Mouse (Mus musculus) urinary bladder, adult 2 months (tissue): Measurements from ENCODE around the gene Gm20388. TPM values are rescaled to one million over a fixed set of nuclear protein-coding genes. Genes with fewer than 3 reads are reported as not detected.
"Not testable (repeated sequence)": the region's sequence is repeated elsewhere in the genome, so short reads cannot be mapped to it uniquely, and the experiment has no call there.

Experiments
- DNase-seq: peaks from one replicate; pipeline ENCODE4 v3.0.0; 2022; ENCODE audit warnings: low spot score
- polyA plus RNA-seq: library from polyadenylated mRNA; depleted of rRNA; stranded (reverse); fragments of >200 nt; gene quantifications from 2 replicates; pipeline ENCODE4 v1.2.3, GENCODE M21; 2012

Gm20388 gene
- polyA plus RNA-seq, 1 experiment = 50.2 TPM

DNA sequence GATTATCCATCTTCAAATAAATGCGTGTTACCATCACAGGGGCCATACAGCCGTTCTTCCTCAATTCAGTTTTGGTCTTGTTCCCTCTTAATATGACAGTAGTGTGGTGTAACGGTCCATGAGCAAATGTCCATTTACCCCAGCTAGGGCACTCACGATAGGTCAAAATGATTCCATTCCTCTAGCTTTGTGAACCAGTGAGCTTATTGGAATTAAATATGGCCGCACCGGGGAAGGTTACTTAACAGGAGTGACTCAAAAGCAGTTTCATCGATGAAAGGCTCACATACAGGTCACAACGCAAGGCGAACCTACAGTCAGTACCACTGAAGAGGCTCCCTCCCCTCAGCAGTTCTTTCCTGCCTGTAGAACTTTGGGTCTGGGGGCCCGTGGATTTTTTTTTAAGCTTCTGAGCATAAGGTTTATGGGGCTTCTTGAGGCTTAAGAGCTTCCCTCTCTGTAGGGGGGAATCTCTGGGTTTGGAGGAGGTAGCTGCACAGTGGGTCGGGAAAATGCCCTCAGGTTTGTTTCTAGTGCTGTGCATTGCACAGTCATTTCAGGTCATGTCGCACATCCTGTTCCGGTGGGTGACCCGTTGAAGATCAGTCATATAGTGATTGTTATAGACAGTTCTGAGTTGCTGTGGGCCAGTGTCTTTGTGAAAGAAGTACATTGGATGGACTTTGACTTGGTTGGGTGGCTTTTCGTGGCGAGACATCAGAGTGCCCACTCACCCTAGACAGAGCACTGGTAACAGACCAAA lies 3568.0 kb downstream of the Gm20388 start:
- no peak for DNase-seq

DNA sequence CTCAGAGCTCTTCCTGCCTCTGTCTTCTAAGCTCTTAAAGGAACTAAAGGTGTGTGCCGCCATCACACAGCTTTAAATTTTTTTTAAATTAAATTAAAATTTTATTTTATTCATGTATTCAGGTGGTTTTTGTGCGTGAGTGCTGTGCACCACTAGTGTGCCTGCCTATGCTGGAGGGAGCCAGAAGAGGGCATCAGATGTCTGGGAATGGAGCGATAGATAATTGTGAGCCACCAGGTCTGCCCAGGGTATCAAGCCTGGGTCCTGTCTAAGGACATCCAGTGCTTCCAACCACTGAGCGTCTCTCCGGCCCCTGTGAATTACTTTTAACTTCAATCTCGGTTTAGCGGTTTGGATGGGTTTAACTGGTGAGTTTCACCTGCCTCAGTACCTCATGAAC lies 3572.0 kb downstream of the Gm20388 start:
- no peak for DNase-seq

DNA sequence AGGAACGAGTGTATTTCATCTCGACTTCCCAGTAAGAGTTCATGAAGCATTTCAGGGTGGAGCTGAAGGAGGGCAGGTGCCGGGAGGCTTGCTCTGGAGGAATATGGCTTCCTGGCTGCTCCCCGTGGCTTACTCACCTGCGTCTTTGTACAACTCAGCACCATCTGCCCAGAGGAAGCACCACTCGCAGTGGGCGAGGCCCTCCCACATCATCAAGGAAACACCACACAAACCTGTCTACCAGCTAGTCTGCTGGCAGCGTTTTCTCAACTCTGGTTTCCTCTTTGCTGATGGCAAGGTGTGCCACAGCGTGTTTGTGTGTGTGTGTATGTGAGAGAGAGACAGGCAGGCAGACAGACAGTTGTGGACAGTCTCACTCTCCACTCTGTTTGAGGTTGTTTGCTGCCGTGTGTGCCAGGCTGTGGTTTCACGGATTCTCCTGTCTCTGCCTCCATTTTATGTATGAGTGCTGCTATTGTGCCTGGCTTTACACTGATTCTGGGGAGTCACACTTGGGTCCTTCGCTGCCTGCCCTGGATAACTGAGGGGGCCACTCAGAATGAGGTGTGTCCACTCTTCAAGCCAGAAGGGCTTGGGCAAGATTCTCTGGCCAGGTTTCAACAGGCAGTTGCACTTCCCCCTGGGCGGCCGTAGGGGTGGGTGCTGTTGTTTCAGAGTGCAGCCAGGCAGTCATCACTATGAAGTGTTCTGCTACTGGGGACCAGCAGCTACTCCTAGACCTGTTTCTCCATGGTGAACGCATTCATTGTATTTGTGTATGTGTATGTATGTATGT lies 3580.8 kb downstream of the Gm20388 start:
- DNase-seq = no peak

DNA sequence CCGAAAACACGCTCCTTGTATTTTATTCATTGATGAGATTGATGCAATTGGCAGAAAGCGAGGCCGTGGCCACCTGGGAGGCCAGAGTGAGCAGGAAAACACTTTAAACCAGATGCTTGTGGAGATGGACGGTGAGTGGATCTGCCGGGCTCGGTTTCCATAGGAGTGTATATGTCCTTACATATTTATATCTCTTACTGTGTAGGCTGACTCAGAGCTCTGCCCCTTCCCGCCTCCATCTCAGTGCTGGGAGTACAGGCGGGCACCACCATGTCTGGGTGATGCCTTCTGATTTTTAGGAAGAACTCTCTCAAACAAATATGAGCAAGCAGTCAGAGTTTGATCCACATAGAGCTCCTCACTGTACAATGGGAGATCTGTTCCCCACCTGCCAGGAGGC lies 3582.3 kb downstream of the Gm20388 start:
- DNase-seq = no peak

DNA sequence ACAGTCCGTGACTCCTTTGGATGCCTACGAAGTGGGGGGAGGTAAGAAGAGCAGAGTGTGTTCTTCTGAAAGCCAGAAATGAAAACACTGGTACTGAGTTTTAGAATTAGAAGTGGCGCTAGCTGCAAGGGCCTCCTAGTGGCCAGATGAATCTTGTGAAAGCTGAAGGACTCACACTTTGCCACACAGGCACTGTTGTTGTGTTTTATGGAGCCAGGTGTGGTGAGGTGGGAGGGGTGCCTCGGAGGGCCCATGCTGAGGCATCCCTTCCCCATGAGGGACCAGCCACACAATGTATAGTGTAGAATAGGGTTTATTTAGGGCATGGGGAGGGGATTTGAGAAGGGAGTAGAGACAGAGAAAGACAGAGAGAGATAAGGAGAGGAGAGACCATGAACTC lies 3587.1 kb downstream of the Gm20388 start:
- no peak for DNase-seq

DNA sequence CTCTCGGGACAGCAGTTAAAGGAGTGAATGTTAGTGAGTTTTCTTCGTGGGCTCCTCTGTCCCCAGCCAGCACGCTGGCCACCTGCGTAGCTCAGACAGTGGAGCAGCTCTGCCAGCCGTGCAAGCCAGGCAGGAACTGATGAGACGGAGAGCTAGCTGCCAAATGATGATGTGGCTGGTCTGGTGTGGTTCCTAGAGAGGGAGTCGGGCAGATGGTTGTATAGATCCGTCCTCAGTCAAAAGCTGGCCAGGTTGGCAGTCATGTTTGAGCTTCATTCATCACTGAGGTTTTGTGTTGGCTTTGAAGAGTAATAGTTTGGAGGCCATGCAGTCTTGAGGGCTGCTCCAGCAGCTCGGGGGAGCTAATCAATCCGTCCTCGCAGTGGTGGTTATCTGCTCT lies 3588.3 kb downstream of the Gm20388 start:
- DNase-seq = no peak

DNA sequence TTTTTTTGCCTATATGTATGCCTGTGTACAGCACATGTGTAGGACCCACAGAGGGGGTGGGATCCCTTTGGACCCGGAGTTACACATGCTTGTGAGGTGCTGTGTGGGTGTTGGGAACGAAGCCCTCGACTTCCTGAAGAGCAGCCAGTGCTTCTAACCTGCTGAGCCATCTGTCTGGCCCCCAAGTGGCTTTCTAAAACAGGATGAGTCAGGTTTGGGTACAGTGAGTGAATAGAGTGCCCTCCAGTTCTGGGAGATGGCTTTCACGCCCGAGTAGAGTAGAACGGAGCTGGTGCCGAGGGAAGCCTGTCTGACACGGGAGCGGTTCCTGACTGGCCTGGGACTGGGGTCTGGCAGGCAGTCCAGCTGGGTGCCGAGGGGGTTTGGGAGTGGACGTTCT lies 3588.9 kb downstream of the Gm20388 start:
- DNase-seq = no peak

DNA sequence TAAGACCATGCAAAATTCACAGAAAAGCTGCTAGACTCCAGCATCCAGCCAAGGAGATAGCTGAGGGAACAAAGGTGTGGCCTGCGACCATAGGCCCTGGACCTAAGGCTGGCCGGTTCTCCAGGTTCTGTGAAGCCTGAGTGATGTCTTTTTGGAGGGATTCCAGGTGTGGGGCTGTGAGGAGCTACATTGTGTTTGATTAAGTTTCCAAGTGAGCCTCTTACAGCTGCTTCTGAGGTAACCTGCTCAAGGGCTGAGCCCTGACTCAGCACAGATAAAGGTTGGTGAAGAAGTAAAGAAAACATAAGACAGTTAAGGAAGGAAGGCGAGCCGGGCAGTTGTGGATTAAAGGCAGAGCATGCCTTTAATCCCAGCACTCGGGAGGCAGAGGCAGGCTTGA lies 3591.6 kb downstream of the Gm20388 start:
- DNase-seq = no peak

DNA sequence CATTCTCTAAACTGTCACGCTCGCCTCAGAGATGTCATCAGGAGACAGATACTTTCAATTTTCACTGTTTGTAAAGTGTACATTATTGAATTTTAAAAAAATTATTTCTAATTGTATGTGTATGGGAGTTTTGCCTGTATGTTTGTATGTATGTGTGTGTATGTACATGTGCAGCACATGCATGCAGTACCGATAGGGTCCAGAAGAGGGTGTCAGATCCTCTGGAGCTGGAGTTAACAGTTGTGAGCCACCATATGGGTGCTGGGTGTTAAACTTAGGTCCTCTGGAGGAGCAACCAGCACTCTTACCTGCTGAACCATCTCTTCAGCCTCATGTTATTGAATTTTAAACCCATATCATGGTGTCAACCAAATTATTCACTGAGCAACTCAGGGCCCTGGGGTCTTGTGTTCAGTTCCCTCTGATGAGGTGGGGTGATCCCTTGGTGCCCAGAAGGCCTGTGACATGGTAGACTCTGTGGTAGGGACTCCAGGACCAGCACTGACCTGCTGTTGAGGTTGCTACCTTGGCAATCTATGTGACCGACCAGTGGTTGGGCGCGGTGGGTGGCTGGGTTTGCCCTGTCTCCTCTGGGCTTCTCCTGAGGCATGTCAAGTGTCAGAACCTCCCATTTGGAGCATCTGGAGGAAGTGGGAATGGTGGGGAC lies 3593.3 kb downstream of the Gm20388 start:
- no peak for DNase-seq

DNA sequence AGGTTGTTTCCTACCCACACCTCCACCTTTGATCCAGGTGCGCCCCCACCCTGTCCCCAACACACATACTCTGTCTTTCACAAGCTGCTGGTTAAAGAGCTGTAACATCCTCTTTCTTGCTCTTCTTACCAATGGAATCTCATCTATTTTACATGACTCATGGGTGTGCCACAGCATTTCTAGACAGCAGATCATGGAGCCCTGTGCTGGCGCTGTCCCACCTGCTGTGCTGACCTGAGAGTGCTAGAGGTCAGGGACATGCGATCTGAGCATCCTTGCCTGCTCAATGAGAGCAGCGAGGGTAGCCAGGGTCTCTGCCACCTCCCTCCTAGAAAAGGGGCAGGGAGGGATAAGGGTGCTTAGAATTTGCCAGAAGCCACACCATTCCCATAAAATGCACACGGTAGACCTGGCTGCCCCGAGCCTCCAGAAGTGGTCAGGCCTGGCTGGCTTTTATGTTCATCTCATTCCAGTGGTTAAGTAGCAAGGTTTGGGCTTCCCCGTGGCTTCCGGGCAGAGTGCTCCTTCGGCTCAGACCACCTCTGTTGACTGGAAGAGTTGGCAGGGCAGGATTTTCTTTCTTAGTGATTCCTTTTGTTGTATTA lies 3594.1 kb downstream of the Gm20388 start:
- DNase-seq = no peak

DNA sequence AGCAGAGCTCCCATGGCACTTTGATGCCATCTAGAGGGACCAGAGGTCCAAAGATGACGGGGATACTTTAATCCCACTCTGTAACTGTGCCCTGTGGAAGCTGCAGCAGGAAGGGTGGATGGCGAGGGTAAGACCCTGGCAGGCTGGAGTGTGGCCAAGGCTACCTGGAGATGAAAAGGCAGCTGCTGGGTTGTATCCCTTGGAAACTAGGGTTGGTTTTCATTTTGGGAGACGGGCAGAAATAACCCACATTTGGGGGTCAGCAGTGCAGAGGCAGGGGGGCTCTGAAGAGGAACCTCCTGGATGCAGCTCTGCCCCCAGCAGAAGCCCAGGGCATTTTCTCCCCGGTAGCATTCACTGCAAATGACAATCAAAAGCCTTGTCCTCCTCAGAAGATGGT lies 3594.6 kb downstream of the Gm20388 start:
- DNase-seq = no peak

DNA sequence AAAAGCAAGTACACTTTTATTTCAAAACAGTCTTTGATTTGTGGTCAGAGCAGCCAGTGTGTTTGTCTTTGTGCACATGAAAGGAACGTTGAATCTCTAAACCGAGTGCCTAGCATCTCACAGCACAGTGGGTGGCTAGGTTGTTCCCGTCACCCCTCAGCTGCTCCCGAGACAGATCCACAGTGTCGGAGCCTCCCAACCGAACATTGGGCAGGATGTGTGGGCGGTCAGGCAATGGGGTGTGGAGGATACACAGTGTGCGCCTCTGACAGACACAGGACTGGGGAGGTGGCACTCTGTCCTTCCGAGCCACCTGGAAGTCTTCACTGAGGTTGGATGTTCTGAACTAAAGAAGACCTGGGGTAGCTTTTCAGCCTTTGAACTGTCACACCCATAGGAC lies 3595.1 kb downstream of the Gm20388 start:
- DNase-seq = no peak

DNA sequence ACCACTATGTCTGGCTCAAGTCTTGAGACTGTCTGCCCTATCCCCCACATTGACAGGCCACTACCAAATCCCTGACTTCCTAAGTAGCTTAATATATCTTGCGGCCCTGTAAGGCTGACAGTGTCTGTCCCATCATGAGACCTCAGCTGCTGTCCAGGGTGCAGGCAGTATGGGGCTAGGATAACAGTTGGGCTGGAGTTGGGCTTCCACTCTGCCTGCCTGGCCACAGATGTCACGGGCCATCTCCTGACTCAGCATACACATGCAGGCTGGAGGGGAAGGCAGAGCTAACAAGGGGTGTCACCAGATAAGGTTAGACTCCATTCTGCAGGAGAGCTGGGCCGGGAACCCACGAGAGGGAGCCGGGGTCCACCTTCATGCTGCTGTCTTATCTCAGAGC lies 3596.5 kb downstream of the Gm20388 start:
- DNase-seq = no peak

DNA sequence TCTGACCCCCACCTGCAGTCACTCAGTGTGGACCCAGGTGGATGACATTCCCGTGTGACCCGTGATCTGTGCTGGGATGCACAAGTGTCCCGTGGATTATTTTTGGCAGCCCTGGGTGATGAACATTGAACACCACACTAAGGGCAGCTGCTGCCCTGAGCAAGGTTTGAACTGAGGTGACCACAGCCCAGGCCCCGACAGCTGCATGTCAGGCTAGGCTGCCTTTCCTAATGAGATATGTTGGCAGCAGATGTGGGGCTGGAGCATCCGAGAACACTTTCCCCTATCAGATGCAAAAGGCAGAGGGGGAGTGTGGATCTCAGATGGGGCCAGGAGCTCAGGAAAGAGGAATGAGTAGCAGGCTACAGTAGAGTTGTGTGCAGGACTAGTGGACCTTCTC lies 3600.2 kb downstream of the Gm20388 start:
- no peak for DNase-seq

DNA sequence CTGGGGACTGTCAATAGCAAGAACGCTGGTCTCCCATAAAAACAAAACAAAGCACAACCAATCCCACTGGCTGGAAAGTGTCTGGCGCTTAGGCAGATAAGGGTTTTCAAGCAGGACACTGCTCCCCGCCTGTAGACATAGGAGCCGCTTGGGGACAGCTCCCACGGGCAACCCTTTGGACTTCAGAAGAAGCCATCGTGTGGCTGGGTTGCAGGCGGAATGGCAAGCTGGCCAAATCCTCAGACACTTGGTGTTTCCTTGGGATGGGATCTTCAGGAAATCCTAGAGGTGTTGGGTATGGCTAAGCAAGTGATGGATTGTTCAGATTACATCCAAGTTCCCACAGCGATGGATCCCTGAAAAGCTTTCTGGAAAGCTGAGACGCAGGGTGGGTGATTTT lies 3603.5 kb downstream of the Gm20388 start:
- no peak for DNase-seq

DNA sequence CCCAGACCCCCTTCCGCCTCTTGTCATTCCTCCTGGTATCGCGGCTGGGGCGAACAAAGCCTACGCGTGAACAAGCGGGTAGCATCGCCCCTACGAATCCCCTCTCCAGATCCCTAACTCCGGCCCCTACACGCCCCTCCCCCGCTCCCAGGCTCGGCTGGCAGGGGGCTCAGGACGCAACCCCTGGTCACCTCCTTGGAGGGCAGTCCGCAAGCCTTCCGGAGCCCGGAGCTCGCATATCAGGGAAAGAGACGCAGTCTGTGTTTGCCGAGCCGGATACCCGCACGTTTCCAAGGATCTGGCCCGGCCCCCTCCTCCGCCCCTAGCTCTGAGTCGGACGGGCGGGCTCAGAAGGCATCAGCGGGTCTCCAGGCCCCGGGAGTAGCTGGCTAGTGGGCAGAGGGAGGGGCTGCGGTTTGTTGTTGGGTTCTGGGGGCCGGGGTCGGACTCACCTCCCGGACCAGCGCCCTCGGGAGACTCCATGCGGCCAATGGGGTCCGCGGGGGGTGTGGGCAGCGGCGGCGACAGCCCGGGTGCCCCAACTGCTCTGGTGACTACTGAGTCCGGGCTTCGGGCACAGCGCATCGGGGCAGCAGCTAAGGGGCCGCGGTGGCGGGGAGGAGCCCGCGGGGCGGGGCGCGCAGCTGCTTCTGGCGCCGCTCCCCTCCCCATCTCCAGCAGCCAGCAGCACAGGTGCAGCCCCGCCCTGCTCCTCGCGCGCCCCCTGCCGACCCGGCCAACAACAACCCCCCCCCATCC lies 3604.3 kb downstream of the Gm20388 start, which contains the start of gene Dbndd1:
Gene Dbndd1 (minus strand): TSS at position 683 of the 759 bp plus-strand sequence.
- no peak for DNase-seq

DNA sequence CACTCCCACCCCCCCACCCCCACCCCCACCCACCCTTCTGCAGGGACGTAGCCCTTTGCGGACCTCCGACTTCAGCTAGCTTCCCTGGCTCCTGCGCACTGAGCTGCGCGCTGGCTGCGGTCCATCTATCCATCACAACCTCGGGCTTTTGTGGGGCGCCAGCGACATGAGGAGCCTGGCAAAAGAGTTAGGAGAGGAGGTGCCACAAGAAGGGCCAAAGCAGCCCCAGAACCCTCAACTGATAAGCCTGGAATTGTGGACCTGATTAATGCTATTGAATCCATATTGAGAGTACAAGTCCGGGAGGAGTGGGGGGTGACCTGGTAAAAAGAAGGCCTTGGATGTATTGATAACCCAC lies 3604.9 kb downstream of the Gm20388 start:
- DNase-seq = no peak

DNA sequence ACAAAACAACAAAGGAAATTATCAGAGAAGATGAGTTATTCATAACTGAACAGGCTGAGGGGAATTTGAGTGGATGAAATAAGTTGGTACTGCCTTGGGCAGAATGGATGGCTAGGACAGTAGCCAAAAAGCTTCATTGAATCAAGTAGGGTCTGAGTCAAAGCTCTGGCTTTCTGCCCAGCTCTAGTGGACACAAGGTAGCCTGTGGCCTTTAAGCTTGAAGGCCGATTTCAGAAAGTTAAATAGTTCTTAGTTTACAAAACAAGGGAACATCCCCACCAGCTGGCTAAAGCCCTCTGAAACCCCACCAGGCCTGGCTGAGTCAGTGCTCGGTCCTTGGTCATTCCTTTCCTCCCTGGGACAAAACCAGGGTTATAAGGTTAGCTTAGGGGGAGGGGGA lies 3606.0 kb downstream of the Gm20388 start:
- no peak for DNase-seq

DNA sequence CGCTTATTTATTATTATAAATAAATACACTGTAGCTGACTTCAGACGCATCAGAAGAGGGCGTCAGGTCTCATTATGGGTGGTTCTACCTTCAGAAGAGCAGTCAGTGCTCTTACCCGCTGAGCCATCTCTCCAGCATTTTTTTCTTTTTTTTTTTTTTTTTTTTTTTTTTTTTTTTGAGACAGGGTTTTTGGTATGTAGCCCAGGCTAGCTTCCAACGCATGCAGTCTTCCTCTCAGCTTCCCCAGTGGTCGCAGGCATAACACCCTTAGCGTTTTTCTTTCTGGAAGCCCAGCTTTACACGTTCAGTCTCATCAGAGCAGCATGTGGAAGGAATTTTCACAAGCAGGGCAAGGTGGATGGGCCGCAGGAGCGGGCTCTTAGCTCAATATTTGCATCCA lies 3607.5 kb downstream of the Gm20388 start:
- no peak for DNase-seq

DNA sequence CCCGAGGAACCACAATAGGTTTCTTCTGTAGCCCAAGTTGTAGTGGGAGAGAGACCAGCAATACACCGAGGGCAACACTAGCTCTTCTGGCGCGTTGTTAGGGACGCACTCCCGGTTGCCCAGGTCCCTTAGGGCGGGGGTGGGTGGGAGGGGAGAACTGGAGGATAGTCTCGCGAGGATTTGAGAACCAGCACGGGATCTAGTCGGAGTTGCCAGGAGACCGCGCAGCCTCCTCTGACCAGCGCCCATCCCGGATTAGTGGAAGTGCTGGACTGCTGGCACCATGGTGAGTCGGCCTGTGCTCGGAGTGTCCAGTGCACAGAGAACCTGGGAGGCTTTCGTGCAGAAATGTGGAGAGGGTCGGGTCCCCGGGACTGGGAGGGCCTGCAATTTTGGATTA lies 3608.0 kb downstream of the Gm20388 start, which contains the start of gene Gas8:
Gene Gas8 (plus strand): TSS at position 168 of the 400 bp plus-strand sequence.
- DNase-seq = peak; percentile 62

DNA sequence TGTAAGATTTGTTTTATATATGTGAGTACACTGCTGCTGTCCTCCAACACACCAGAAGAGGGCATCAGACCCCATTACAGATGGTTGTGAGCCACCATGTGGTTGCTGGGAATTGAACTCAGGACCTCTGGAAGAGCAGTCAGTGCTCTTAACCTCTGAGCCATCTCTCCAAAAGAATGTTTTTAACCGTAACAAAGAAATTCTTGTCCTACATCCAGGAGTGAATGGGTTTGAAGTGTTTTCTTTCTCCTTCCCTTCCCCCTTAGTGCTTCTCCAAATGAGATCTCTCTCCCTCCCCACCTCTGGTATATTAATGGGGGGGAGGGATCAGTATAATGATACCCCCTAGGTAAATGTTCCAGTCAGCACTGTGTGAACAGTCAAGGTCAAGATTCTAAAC lies 3609.4 kb downstream of the Gm20388 start:
- not testable (repeated sequence) for DNase-seq
